Mouse (Mus musculus) limb, embryonic 15.5 days (tissue): ENCODE results near the gene Zfp953. TPM values are rescaled to one million over a fixed set of nuclear protein-coding genes. Genes with fewer than 3 reads are reported as not detected.

Experiments used
- polyA plus RNA-seq: library from polyadenylated mRNA; unstranded; fragments of >200 nt; fragmentation: Nextera tagmentation; extraction: Ambion mirVana; gene quantifications from 2 replicates; pipeline ENCODE4 v1.2.1, GENCODE M21; 2015

Gene Zfp953
- polyA plus RNA-seq, 1 experiment from 2014 or later, result 0.90 TPM

Other genes with a start within 250 kb of the Zfp953 start
- 0.08 and 0.27 TPM in 2 replicates for gene Rslcan18, start 244.3 kb downstream of the Zfp953 start, polyA plus RNA-seq
- gene Zfp759, start 238.9 kb downstream of the Zfp953 start, polyA plus RNA-seq, result 2.0 and 2.3 TPM in 2 replicates
- 6.8 and 8.7 TPM in 2 replicates for gene Rsl1, start 187.4 kb downstream of the Zfp953 start, polyA plus RNA-seq
- gene Zfp455, start 166.1 kb downstream of the Zfp953 start, polyA plus RNA-seq, result 2.4 and 2.9 TPM in 2 replicates
- 2.0 and 2.1 TPM in 2 replicates for gene Zfp458, start 82.1 kb downstream of the Zfp953 start, polyA plus RNA-seq
- gene Zfp457, start 54.1 kb downstream of the Zfp953 start, polyA plus RNA-seq, result 0.42 and 0.50 TPM in 2 replicates
- gene Zfp595, start 28.0 kb downstream of the Zfp953 start, polyA plus RNA-seq, result 2.7 and 3.2 TPM in 2 replicates
- gene Gm28044, start 69 bp downstream of the Zfp953 start, polyA plus RNA-seq, result 0.60 and 0.97 TPM in 2 replicates
- 0.50 TPM in 1 of 2 replicates, not detected in the other for gene Gm28041, start 15.1 kb upstream of the Zfp953 start, polyA plus RNA-seq
- gene Zfp456, start 15.2 kb upstream of the Zfp953 start, polyA plus RNA-seq, result 1.2 and 1.4 TPM in 2 replicates
- 7.2 and 7.6 TPM in 2 replicates for gene Zfp429, start 39.2 kb upstream of the Zfp953 start, polyA plus RNA-seq
- 1.3 and 1.5 TPM in 2 replicates for gene Zfp459, start 60.8 kb upstream of the Zfp953 start, polyA plus RNA-seq
- gene Zfp874a, start 91.0 kb upstream of the Zfp953 start, polyA plus RNA-seq, result 10.6 and 11.6 TPM in 2 replicates
- gene Zfp874b, start 123.7 kb upstream of the Zfp953 start, polyA plus RNA-seq, result 2.9 and 4.7 TPM in 2 replicates
- 16.2 and 17.0 TPM in 2 replicates for gene Zfp58, start 139.9 kb upstream of the Zfp953 start, polyA plus RNA-seq
- gene Gm26965, start 165.5 kb upstream of the Zfp953 start, polyA plus RNA-seq, result 0.25 TPM in 1 of 2 replicates, not detected in the other
- 23.6 and 27.2 TPM in 2 replicates for gene Zfp87, start 165.6 kb upstream of the Zfp953 start, polyA plus RNA-seq
- 11.0 and 12.6 TPM in 2 replicates for gene Zfp748, start 193.2 kb upstream of the Zfp953 start, polyA plus RNA-seq
- 3.8 and 4.6 TPM in 2 replicates for gene Zfp729b, start 249.1 kb upstream of the Zfp953 start, polyA plus RNA-seq